Mouse (Mus musculus) CH12.LX (cell line): ENCODE data around the gene Polr2f.

ENCODE experiments used
- BHLHE40 ChIP-seq: IDR thresholded peaks from 2 replicates; pipeline ENCODE4 v1.6.1; 2011; ENCODE audit warnings: mild to moderate bottlenecking, low read depth, low read length, improper control_type of control experiment
- CHD1 ChIP-seq: IDR thresholded peaks from 2 replicates; pipeline ENCODE4 v1.6.1; 2012; ENCODE audit warnings: low read depth, low read length, improper control_type of control experiment, inconsistent platforms
- CTCF ChIP-seq, 2 experiments: IDR thresholded peaks in 1 of 2; conservative IDR thresholded peaks in 1 of 2; 2 replicates each; pipeline ENCODE4 v1.5.1; 2011 to 2012; ENCODE audit warnings: low read depth in 2 of 2, low read length in 2 of 2, improper control_type of control experiment in 1 of 2, inconsistent platforms in 1 of 2, mild to moderate bottlenecking in 1 of 2, moderate library complexity in 1 of 2
- E2F4 ChIP-seq: IDR thresholded peaks from 2 replicates; pipeline ENCODE4 v1.6.1; 2011; ENCODE audit warnings: low read depth, low read length, improper control_type of control experiment; ENCODE audit not compliant: insufficient replicate concordance
- EP300 ChIP-seq: IDR thresholded peaks from 2 replicates; pipeline ENCODE4 v1.6.1; 2011; ENCODE audit warnings: low read length, improper control_type of control experiment
- ETS1 ChIP-seq: conservative IDR thresholded peaks from 2 replicates; pipeline ENCODE4 v1.6.1; 2012; ENCODE audit warnings: low read depth, mild to moderate bottlenecking, inconsistent platforms, low read length, improper control_type of control experiment, moderate library complexity
- HCFC1 ChIP-seq: IDR thresholded peaks from 2 replicates; pipeline ENCODE4 v1.6.1; 2012; ENCODE audit warnings: low read depth, mild to moderate bottlenecking, inconsistent platforms, low read length, improper control_type of control experiment
- NRF1 ChIP-seq: IDR thresholded peaks from 2 replicates; pipeline ENCODE4 v1.6.1; 2014; ENCODE audit warnings: low read depth, mild to moderate bottlenecking, inconsistent platforms, low read length, improper control_type of control experiment, moderate library complexity
- POLR2A ChIP-seq: IDR thresholded peaks from 2 replicates; pipeline ENCODE4 v1.6.1; 2011; ENCODE audit warnings: low read depth, mild to moderate bottlenecking, improper control_type of control experiment, low read length
- SIN3A ChIP-seq: IDR thresholded peaks from 2 replicates; pipeline ENCODE4 v1.6.1; 2012; ENCODE audit warnings: low read length, improper control_type of control experiment, inconsistent platforms
- ZC3H11A ChIP-seq: IDR thresholded peaks from 2 replicates; pipeline ENCODE4 v1.6.1; 2012; ENCODE audit warnings: low read depth, mild to moderate bottlenecking, inconsistent platforms, low read length, improper control_type of control experiment
- ZNF384 ChIP-seq: IDR thresholded peaks from 2 replicates; pipeline ENCODE4 v1.6.1; 2012; ENCODE audit warnings: low read depth, low read length, improper control_type of control experiment, inconsistent platforms

- TF ChIP-seq CTCF (conservative IDR thresholded peaks at IDR 0.05 in 1 of 2, IDR thresholded peaks at IDR 0.05 in 1 of 2; ENCODE audit: low read depth in 2 of 2, low read length in 2 of 2): no peak
- TF ChIP-seq ZC3H11A: no peak
- TF ChIP-seq E2F4: no peak
- no peak for TF ChIP-seq EP300
- TF ChIP-seq BHLHE40: no peak
- no peak for TF ChIP-seq ZNF384
- TF ChIP-seq NRF1: no peak
- no peak for TF ChIP-seq CHD1
- no peak for TF ChIP-seq ETS1
- TF ChIP-seq SIN3A: no peak
- no peak for TF ChIP-seq POLR2A
- no peak for TF ChIP-seq HCFC1
These were observed 43.7 kb upstream of the Polr2f start for GRCm38 (mm10) chr15:79097135-79097534.
